Mouse (Mus musculus) embryonic facial prominence, embryonic 15.5 days (tissue): ENCODE results near the gene Pawr. TPM values are rescaled to one million over a fixed set of nuclear protein-coding genes. Genes with fewer than 3 reads are reported as not detected.

ENCODE experiments used
- ATAC-seq: fragments of 200-750 bp; cut with Nextera tagmentation; 2 replicates; pipeline ENCODE4 v1.8.0; 2017; ENCODE audit warnings: low read depth, moderate TSS enrichment; ENCODE audit not compliant: insufficient number of reproducible peaks, low FRiP score, low TSS enrichment
- H3K27ac ChIP-seq: fragments of 300-500 bp; sonication (generic); replicated peaks from 2 replicates; pipeline ENCODE4 v1.5.1; 2015; ENCODE audit warnings: mild to moderate bottlenecking, inconsistent platforms
- H3K27me3 ChIP-seq: fragments of 300-500 bp; sonication (generic); 2 replicates; pipeline ENCODE4 v1.6.1; 2015; ENCODE audit warnings: inconsistent platforms
- H3K36me3 ChIP-seq: fragments of 300-500 bp; sonication (generic); 2 replicates; pipeline ENCODE4 v1.6.1; 2015; ENCODE audit warnings: mild to moderate bottlenecking, inconsistent platforms
- H3K4me1 ChIP-seq: fragments of 300-500 bp; sonication (generic); 2 replicates; pipeline ENCODE4 v1.6.1; 2015; ENCODE audit warnings: inconsistent platforms
- H3K4me2 ChIP-seq: fragments of 300-500 bp; sonication (generic); replicated peaks from 2 replicates; pipeline ENCODE4 v1.6.1; 2015; ENCODE audit warnings: mild to moderate bottlenecking, inconsistent platforms
- H3K4me3 ChIP-seq: fragments of 300-500 bp; sonication (generic); replicated peaks from 2 replicates; pipeline ENCODE4 v1.5.1; 2015; ENCODE audit warnings: mild to moderate bottlenecking, inconsistent platforms
- H3K9ac ChIP-seq: fragments of 300-500 bp; sonication (generic); 2 replicates; pipeline ENCODE4 v1.6.1; 2015; ENCODE audit warnings: inconsistent platforms
- H3K9me3 ChIP-seq: fragments of 300-500 bp; sonication (generic); replicated peaks from 2 replicates; pipeline ENCODE4 v1.6.1; 2016; ENCODE audit warnings: inconsistent platforms
- WGBS: fragments of 180-500 bp; shearing (Covaris S2); methylation state at CpG from one replicate; pipeline ENCODE4 v1.1.7; 2015; 5-methylcytosine and 5-hydroxymethylcytosine counted together
- polyA plus RNA-seq: library from polyadenylated mRNA; unstranded; fragments of >200 nt; fragmentation: Nextera tagmentation; extraction: Ambion mirVana; gene quantifications from 2 replicates; pipeline ENCODE4 v1.2.1, GENCODE M21; 2015

The Pawr gene
- polyA plus RNA-seq, 1 experiment from 2014 or later: 9.7 TPM

- H3K4me3 ChIP-seq: no peak overlapping the region
- no peaks in the 10 kb centered on the region for H3K9me3 ChIP-seq
- no peak for ATAC-seq
- whole genome bisulfite sequencing: 85% methylated on average over 4 of the region's 4 CpGs
- H3K9ac ChIP-seq: no peak overlapping the region
- H3K36me3 ChIP-seq: no peaks in the 10 kb centered on the region
- no peak overlapping the region for H3K4me2 ChIP-seq
- no peaks in the 10 kb centered on the region for H3K27me3 ChIP-seq
- 0 out of 2 replicates have a peak, but pooled peaks cover 7% of the 10 kb centered on the region for H3K4me1 ChIP-seq
- H3K27ac ChIP-seq: no peak overlapping the region
Measured at GRCm38 (mm10) chr10:108376366-108376765, 44.4 kb downstream of the Pawr start.

- WGBS: 93% methylated on average over 7 of the region's 7 CpGs
Measured at GRCm38 (mm10) chr10:108377369-108377768, 45.4 kb downstream of the Pawr start.

GRCm38 (mm10) chr10:108378062-108378461, 46.1 kb downstream of the Pawr start:
- Histone ChIP-seq H3K4me3 (no peak overlapping the region), H3K27me3 (no peaks in the 10 kb centered on the region), H3K9ac (no peak overlapping the region), H3K9me3 (no peaks in the 10 kb centered on the region), H3K4me2 (no peak overlapping the region), H3K27ac (no peak overlapping the region), H3K4me1 (0 out of 2 replicates have a peak, but pooled peaks cover under 1% of the 10 kb centered on the region), H3K36me3 (no peaks in the 10 kb centered on the region)
- no peak for ATAC-seq
- WGBS: 68% methylated on average over 6 of the region's 6 CpGs

More at GRCm38 (mm10) chr10:108377369-108377768, 45.4 kb downstream of the Pawr start:
- no peak for ATAC-seq
- H3K4me3 ChIP-seq: no peak overlapping the region
- H3K4me2 ChIP-seq: no peak overlapping the region
- H3K9ac ChIP-seq: no peak overlapping the region
- 0 out of 2 replicates have a peak, but pooled peaks cover 7% of the 10 kb centered on the region for H3K4me1 ChIP-seq
- H3K27me3 ChIP-seq: no peaks in the 10 kb centered on the region
- no peaks in the 10 kb centered on the region for H3K36me3 ChIP-seq
- no peaks in the 10 kb centered on the region for H3K9me3 ChIP-seq
- no peak overlapping the region for H3K27ac ChIP-seq

- no peaks in the 10 kb centered on the region for H3K9me3 ChIP-seq
- H3K4me1 ChIP-seq: no peaks in the 10 kb centered on the region
- 73% methylated on average over 5 of the region's 5 CpGs for WGBS
- no peak overlapping the region for H3K9ac ChIP-seq
- H3K36me3 ChIP-seq: no peaks in the 10 kb centered on the region
- H3K27ac ChIP-seq: no peak overlapping the region
- no peak for ATAC-seq
- no peak overlapping the region for H3K4me3 ChIP-seq
- H3K4me2 ChIP-seq: no peak overlapping the region
- no peaks in the 10 kb centered on the region for H3K27me3 ChIP-seq
Measured at GRCm38 (mm10) chr10:108378479-108378878, 46.6 kb downstream of the Pawr start.

GRCm38 (mm10) chr10:108380715-108381114, 48.8 kb downstream of the Pawr start:
- Histone ChIP-seq H3K36me3 (no peaks in the 10 kb centered on the region), H3K27me3 (no peaks in the 10 kb centered on the region), H3K9me3 (no peaks in the 10 kb centered on the region), H3K4me2 (no peak overlapping the region), H3K9ac (no peak overlapping the region), H3K4me1 (peaks cover 8% of the 10 kb centered on the region; the same call in 1 of the 2 replicates), H3K4me3 (no peak overlapping the region), H3K27ac (no peak overlapping the region)
- WGBS: 88% methylated on average over 10 of the region's 10 CpGs
- ATAC-seq: no peak

- Histone ChIP-seq H3K27ac (no peak overlapping the region), H3K9ac (no peak overlapping the region), H3K4me1 (peaks cover 9% of the 10 kb centered on the region; the same call in 1 of the 2 replicates), H3K36me3 (no peaks in the 10 kb centered on the region), H3K4me3 (no peak overlapping the region), H3K4me2 (no peak overlapping the region), H3K9me3 (no peaks in the 10 kb centered on the region), H3K27me3 (no peaks in the 10 kb centered on the region)
- ATAC-seq: no peak
- WGBS: 86% methylated on average over 9 of the region's 9 CpGs
Measured at GRCm38 (mm10) chr10:108384153-108384769, 52.3 kb downstream of the Pawr start.

- H3K36me3 ChIP-seq: no peaks in the 10 kb centered on the region
- no peak overlapping the region for H3K4me2 ChIP-seq
- no peak overlapping the region for H3K27ac ChIP-seq
- H3K4me3 ChIP-seq: no peak overlapping the region
- H3K4me1 ChIP-seq: peaks cover 11% of the 10 kb centered on the region; the same call in 1 of the 2 replicates
- 26% methylated on average over 5 of the region's 5 CpGs for WGBS
- H3K27me3 ChIP-seq: no peaks in the 10 kb centered on the region
- ATAC-seq: no peak
- H3K9ac ChIP-seq: no peak overlapping the region
- H3K9me3 ChIP-seq: no peaks in the 10 kb centered on the region
Measured at GRCm38 (mm10) chr10:108385480-108385955, 53.6 kb downstream of the Pawr start.

GRCm38 (mm10) chr10:108388410-108388915, 56.5 kb downstream of the Pawr start:
- ATAC-seq: no peak
- Histone ChIP-seq H3K27me3 (no peaks in the 10 kb centered on the region), H3K36me3 (no peaks in the 10 kb centered on the region), H3K9ac (no peak overlapping the region), H3K4me2 (no peak overlapping the region), H3K4me1 (peaks cover 11% of the 10 kb centered on the region; the same call in 1 of the 2 replicates), H3K27ac (no peak overlapping the region), H3K9me3 (no peaks in the 10 kb centered on the region), H3K4me3 (no peak overlapping the region)
- WGBS: 78% methylated on average over 8 of the region's 8 CpGs

- Histone ChIP-seq H3K4me1 (peaks cover 11% of the 10 kb centered on the region; the same call in 1 of the 2 replicates), H3K4me3 (no peak overlapping the region), H3K27ac (no peak overlapping the region), H3K9ac (no peak overlapping the region), H3K27me3 (no peaks in the 10 kb centered on the region), H3K4me2 (no peak overlapping the region), H3K36me3 (no peaks in the 10 kb centered on the region), H3K9me3 (no peaks in the 10 kb centered on the region)
- no peak for ATAC-seq
- 59% methylated on average over 5 of the region's 5 CpGs for WGBS
Measured at GRCm38 (mm10) chr10:108389178-108389926, 57.4 kb downstream of the Pawr start.

GRCm38 (mm10) chr10:108389927-108390287, 58.0 kb downstream of the Pawr start:
- ATAC-seq: no peak

GRCm38 (mm10) chr10:108391370-108391902, 59.5 kb downstream of the Pawr start:
- Histone ChIP-seq H3K4me3 (no peak overlapping the region), H3K4me2 (no peak overlapping the region), H3K27me3 (no peaks in the 10 kb centered on the region), H3K9ac (no peak overlapping the region), H3K27ac (no peak overlapping the region), H3K9me3 (no peaks in the 10 kb centered on the region), H3K4me1 (0 out of 2 replicates have a peak, but pooled peaks cover 3% of the 10 kb centered on the region), H3K36me3 (no peaks in the 10 kb centered on the region; the same call in 1 of the 2 replicates)
- WGBS: 66% methylated on average over 15 of the region's 15 CpGs
- no peak; the same call in 1 of the 2 replicates for ATAC-seq

More at GRCm38 (mm10) chr10:108389927-108390287, 58.0 kb downstream of the Pawr start:
- no peak overlapping the region for H3K9ac ChIP-seq
- H3K36me3 ChIP-seq: no peaks in the 10 kb centered on the region
- no peak overlapping the region for H3K4me3 ChIP-seq
- H3K27me3 ChIP-seq: no peaks in the 10 kb centered on the region
- no peaks in the 10 kb centered on the region for H3K9me3 ChIP-seq
- no peak overlapping the region for H3K27ac ChIP-seq
- peaks cover 11% of the 10 kb centered on the region; the same call in 1 of the 2 replicates for H3K4me1 ChIP-seq
- H3K4me2 ChIP-seq: no peak overlapping the region
- WGBS: 37% methylated on average over 4 of the region's 4 CpGs
